Mouse (Mus musculus) forebrain, embryonic 14.5 days (tissue): Measurements from ENCODE around the gene Gnb1. TPM values are rescaled to one million over a fixed set of nuclear protein-coding genes. Genes with fewer than 3 reads are reported as not detected.
"Not testable (repeated sequence)": the region's sequence is repeated elsewhere in the genome, so short reads cannot be mapped to it uniquely, and the experiment has no call there.

Experiments used
- ATAC-seq: fragments of 200-750 bp; cut with Nextera tagmentation; 2 replicates; pipeline ENCODE4 v1.8.0; 2017; ENCODE audit warnings: mild to moderate bottlenecking, moderate library complexity
- DNase-seq: peaks from one replicate; pipeline ENCODE4 v3.0.0-alpha.2; 2015; ENCODE audit warnings: low spot score
- H3K27ac ChIP-seq: fragments of 300-500 bp; sonication (generic); 2 replicates; pipeline ENCODE4 v1.5.1; 2014; ENCODE audit warnings: low read depth, mild to moderate bottlenecking, control low read depth, low read length, moderate library complexity
- H3K27me3 ChIP-seq: fragments of 300-500 bp; sonication (generic); replicated peaks from 2 replicates; pipeline ENCODE4 v1.6.1; 2014; ENCODE audit warnings: low read length, control low read depth, mixed read lengths; ENCODE audit not compliant: control insufficient read depth, insufficient read depth
- H3K36me3 ChIP-seq: fragments of 300-500 bp; sonication (generic); 2 replicates; pipeline ENCODE4 v1.6.1; 2014; ENCODE audit warnings: low read length, control low read depth; ENCODE audit not compliant: control insufficient read depth, insufficient read depth
- H3K4me1 ChIP-seq: fragments of 300-500 bp; sonication (generic); 2 replicates; pipeline ENCODE4 v1.6.1; 2014; ENCODE audit warnings: antibody characterized with exemption, low read length, control low read depth; ENCODE audit not compliant: control insufficient read depth, insufficient read depth
- H3K4me2 ChIP-seq: fragments of 300-500 bp; sonication (generic); 2 replicates; pipeline ENCODE4 v1.6.1; 2014; ENCODE audit warnings: mild to moderate bottlenecking, control low read depth, low read length
- H3K4me3 ChIP-seq: fragments of 300-500 bp; sonication (generic); 2 replicates; pipeline ENCODE4 v1.5.1; 2014; ENCODE audit warnings: low read depth, low read length, control low read depth
- H3K9ac ChIP-seq: fragments of 300-500 bp; sonication (generic); 2 replicates; pipeline ENCODE4 v1.6.1; 2014; ENCODE audit warnings: mild to moderate bottlenecking, low read length, control low read depth, moderate library complexity
- H3K9me3 ChIP-seq: fragments of 300-500 bp; sonication (generic); replicated peaks from 2 replicates; pipeline ENCODE4 v1.6.1; 2016; ENCODE audit warnings: low read length, control low read depth, mixed read lengths; ENCODE audit not compliant: control insufficient read depth
- WGBS: fragments of 180-500 bp; shearing (Covaris S2); extraction: QIAGEN DNeasy Blood & Tissue Kit; methylation state at CpG from one replicate; pipeline ENCODE4 v1.1.7; 2014; 5-methylcytosine and 5-hydroxymethylcytosine counted together
- polyA plus RNA-seq: library from polyadenylated mRNA; unstranded; fragments of >200 nt; fragmentation: Nextera tagmentation; extraction: Ambion mirVana; gene quantifications from 2 replicates; pipeline ENCODE4 v1.2.1, GENCODE M21; 2014

Gene Gnb1
- polyA plus RNA-seq, 1 experiment from 2014 or later = 1,105 TPM

- peak overlapping the region; percentile 82 for H3K4me3 ChIP-seq
- H3K36me3 ChIP-seq = peaks cover 22% of the 10 kb centered on the region
- peak overlapping the region; percentile 87 for H3K4me2 ChIP-seq
- H3K9me3 ChIP-seq = no peaks in the 10 kb centered on the region
- H3K4me1 ChIP-seq = peaks cover 18% of the 10 kb centered on the region
- H3K9ac ChIP-seq = peak overlapping the region; percentile 88
- 18% methylated on average over 20 of the region's 20 CpGs for WGBS
- peak overlapping the region; percentile 90 for H3K27ac ChIP-seq
- no peaks in the 10 kb centered on the region for H3K27me3 ChIP-seq
- no peak for DNase-seq
- ATAC-seq = no peak
These were observed 73.3 kb downstream of the Gnb1 start for GRCm38 (mm10) chr4:155564315-155565069.

GRCm38 (mm10) chr4:155566555-155566954 lies 75.4 kb downstream of the Gnb1 start:
- 0 out of 2 replicates have a peak, but pooled peaks cover 7% of the 10 kb centered on the region for H3K36me3 ChIP-seq
- H3K9ac ChIP-seq = no peak overlapping the region
- no peak overlapping the region for H3K4me2 ChIP-seq
- ATAC-seq (no peak), DNase-seq (no peak)
- no peaks in the 10 kb centered on the region for H3K27me3 ChIP-seq
- H3K9me3 ChIP-seq = no peaks in the 10 kb centered on the region
- H3K4me1 ChIP-seq = peaks cover 18% of the 10 kb centered on the region
- H3K4me3 ChIP-seq = no peak overlapping the region
- WGBS = 90% methylated on average over 8 of the region's 8 CpGs
- H3K27ac ChIP-seq = no peak overlapping the region

- no peak overlapping the region for H3K9ac ChIP-seq
- peaks cover 13% of the 10 kb centered on the region for H3K4me1 ChIP-seq
- H3K27ac ChIP-seq = no peak overlapping the region
- WGBS = 38% methylated on average over 2 of the region's 2 CpGs
- DNase-seq (peak; percentile 63), ATAC-seq (no peak)
- no peak overlapping the region for H3K4me2 ChIP-seq
- H3K36me3 ChIP-seq = 0 out of 2 replicates have a peak, but pooled peaks cover 7% of the 10 kb centered on the region
- no peaks in the 10 kb centered on the region for H3K27me3 ChIP-seq
- no peaks in the 10 kb centered on the region for H3K9me3 ChIP-seq
- H3K4me3 ChIP-seq = no peak overlapping the region
These were observed 77.0 kb downstream of the Gnb1 start for GRCm38 (mm10) chr4:155568170-155568569.

- no peak overlapping the region for H3K4me3 ChIP-seq
- 95% methylated on average over 7 of the region's 7 CpGs for WGBS
- DNase-seq = no peak
- no peak overlapping the region for H3K27ac ChIP-seq
- 0 out of 2 replicates have a peak, but pooled peaks cover 7% of the 10 kb centered on the region for H3K36me3 ChIP-seq
- ATAC-seq = no peak
- peaks cover 13% of the 10 kb centered on the region for H3K4me1 ChIP-seq
- no peaks in the 10 kb centered on the region for H3K27me3 ChIP-seq
- H3K4me2 ChIP-seq = no peak overlapping the region
- H3K9ac ChIP-seq = no peak overlapping the region
- H3K9me3 ChIP-seq = no peaks in the 10 kb centered on the region
These were observed 77.6 kb downstream of the Gnb1 start for GRCm38 (mm10) chr4:155568632-155569370.

- Histone ChIP-seq H3K4me3 (no peak overlapping the region), H3K4me1 (peaks cover 7% of the 10 kb centered on the region), H3K9ac (no peak overlapping the region), H3K27me3 (no peaks in the 10 kb centered on the region), H3K9me3 (no peaks in the 10 kb centered on the region), H3K36me3 (0 out of 2 replicates have a peak, but pooled peaks cover 7% of the 10 kb centered on the region), H3K4me2 (no peak overlapping the region), H3K27ac (no peak overlapping the region)
- DNase-seq (no peak), ATAC-seq (no peak)
- WGBS = 91% methylated on average over 6 of the region's 6 CpGs
These were observed 78.7 kb downstream of the Gnb1 start for GRCm38 (mm10) chr4:155569818-155570217.

GRCm38 (mm10) chr4:155570315-155570714 lies 79.2 kb downstream of the Gnb1 start:
- H3K4me3 ChIP-seq, H3K27ac ChIP-seq, H3K27me3 ChIP-seq, H3K4me1 ChIP-seq, H3K4me2 ChIP-seq, DNase-seq, H3K9me3 ChIP-seq, ATAC-seq, H3K9ac ChIP-seq, H3K36me3 ChIP-seq: not testable (repeated sequence)
- 90% methylated on average over 11 of the region's 11 CpGs for WGBS

- Histone ChIP-seq H3K4me3 (no peak overlapping the region), H3K9me3 (no peaks in the 10 kb centered on the region), H3K4me1 (no peaks in the 10 kb centered on the region), H3K4me2 (no peak overlapping the region), H3K27me3 (no peaks in the 10 kb centered on the region), H3K9ac (no peak overlapping the region), H3K27ac (no peak overlapping the region), H3K36me3 (peaks cover 16% of the 10 kb centered on the region; the same call in 1 of the 2 replicates)
- 85% methylated on average over 2 of the region's 2 CpGs for WGBS
- DNase-seq (no peak), ATAC-seq (no peak)
These were observed 80.3 kb downstream of the Gnb1 start for GRCm38 (mm10) chr4:155571442-155571841.

- no peak for DNase-seq
- Histone ChIP-seq H3K9ac (no peak overlapping the region), H3K36me3 (peaks cover 27% of the 10 kb centered on the region), H3K4me2 (no peak overlapping the region), H3K4me3 (no peak overlapping the region), H3K9me3 (no peaks in the 10 kb centered on the region), H3K4me1 (no peaks in the 10 kb centered on the region), H3K27me3 (no peaks in the 10 kb centered on the region), H3K27ac (no peak overlapping the region)
- 85% methylated on average over 2 of the region's 2 CpGs for WGBS
- no peak for ATAC-seq
These were observed 82.0 kb downstream of the Gnb1 start for GRCm38 (mm10) chr4:155573155-155573554.

GRCm38 (mm10) chr4:155573876-155574275 lies 82.7 kb downstream of the Gnb1 start:
- H3K27ac ChIP-seq = no peak overlapping the region
- H3K4me1 ChIP-seq = no peaks in the 10 kb centered on the region
- ATAC-seq (no peak), DNase-seq (no peak)
- no peaks in the 10 kb centered on the region for H3K27me3 ChIP-seq
- no peak overlapping the region for H3K9ac ChIP-seq
- no peaks in the 10 kb centered on the region for H3K9me3 ChIP-seq
- H3K4me2 ChIP-seq = no peak overlapping the region
- WGBS = 98% methylated on average over 9 of the region's 9 CpGs
- no peak overlapping the region for H3K4me3 ChIP-seq
- peaks cover 34% of the 10 kb centered on the region for H3K36me3 ChIP-seq
